Mouse (Mus musculus) heart, embryonic 15.5 days (tissue): ENCODE data around the gene Lnpep. TPM values are rescaled to one million over a fixed set of nuclear protein-coding genes. Genes with fewer than 3 reads are reported as not detected.
A peak's percentile ranks its signal among the peaks of the same experiment; 100 is the strongest.

Source experiments
- ATAC-seq: fragments of 200-750 bp; cut with Nextera tagmentation; replicated peaks from 2 replicates; pipeline ENCODE4 v1.8.0; 2017; ENCODE audit warnings: low read depth, moderate TSS enrichment; ENCODE audit not compliant: insufficient number of reproducible peaks, insufficient read depth, low FRiP score
- H3K27ac ChIP-seq: fragments of 300-500 bp; sonication (generic); 2 replicates; pipeline ENCODE4 v1.5.1; 2015; ENCODE audit warnings: mild to moderate bottlenecking, inconsistent platforms
- H3K27me3 ChIP-seq: fragments of 300-500 bp; sonication (generic); 2 replicates; pipeline ENCODE4 v1.6.1; 2015; ENCODE audit warnings: inconsistent platforms
- H3K36me3 ChIP-seq: fragments of 300-500 bp; sonication (generic); 2 replicates; pipeline ENCODE4 v1.6.1; 2015; ENCODE audit warnings: mild to moderate bottlenecking, inconsistent platforms
- H3K4me1 ChIP-seq: fragments of 300-500 bp; sonication (generic); replicated peaks from 2 replicates; pipeline ENCODE4 v1.6.1; 2015; ENCODE audit warnings: inconsistent platforms
- H3K4me2 ChIP-seq: fragments of 300-500 bp; sonication (generic); 2 replicates; pipeline ENCODE4 v1.6.1; 2015; ENCODE audit warnings: inconsistent platforms, mild to moderate bottlenecking, moderate library complexity
- H3K4me3 ChIP-seq: fragments of 300-500 bp; sonication (generic); 2 replicates; pipeline ENCODE4 v1.5.1; 2015; ENCODE audit warnings: mild to moderate bottlenecking, inconsistent platforms
- H3K9ac ChIP-seq: fragments of 300-500 bp; sonication (generic); 2 replicates; pipeline ENCODE4 v1.6.1; 2015; ENCODE audit warnings: mild to moderate bottlenecking, inconsistent platforms
- H3K9me3 ChIP-seq: fragments of 300-500 bp; sonication (generic); replicated peaks from 2 replicates; pipeline ENCODE4 v1.6.1; 2016; ENCODE audit warnings: inconsistent platforms
- whole genome bisulfite sequencing: fragments of 180-500 bp; shearing (Covaris S2); methylation state at CpG from one replicate; pipeline ENCODE4 v1.1.7; 2015; ENCODE audit warnings: mixed read lengths; 5-methylcytosine and 5-hydroxymethylcytosine counted together
- polyA plus RNA-seq: library from polyadenylated mRNA; unstranded; fragments of >200 nt; fragmentation: Nextera tagmentation; extraction: Ambion mirVana; gene quantifications from 2 replicates; pipeline ENCODE4 v1.2.1, GENCODE M21; 2015

The Lnpep gene
- polyA plus RNA-seq, 1 experiment from 2014 or later, result 12.3 TPM

GRCm38 (mm10) chr17:17625887-17626679, 1.2 kb upstream of the Lnpep start:
- WGBS, result 21% methylated on average over 7 of the region's 7 CpGs
- no peak for ATAC-seq
- H3K27me3 ChIP-seq, result no peaks in the 10 kb centered on the region

DNA sequence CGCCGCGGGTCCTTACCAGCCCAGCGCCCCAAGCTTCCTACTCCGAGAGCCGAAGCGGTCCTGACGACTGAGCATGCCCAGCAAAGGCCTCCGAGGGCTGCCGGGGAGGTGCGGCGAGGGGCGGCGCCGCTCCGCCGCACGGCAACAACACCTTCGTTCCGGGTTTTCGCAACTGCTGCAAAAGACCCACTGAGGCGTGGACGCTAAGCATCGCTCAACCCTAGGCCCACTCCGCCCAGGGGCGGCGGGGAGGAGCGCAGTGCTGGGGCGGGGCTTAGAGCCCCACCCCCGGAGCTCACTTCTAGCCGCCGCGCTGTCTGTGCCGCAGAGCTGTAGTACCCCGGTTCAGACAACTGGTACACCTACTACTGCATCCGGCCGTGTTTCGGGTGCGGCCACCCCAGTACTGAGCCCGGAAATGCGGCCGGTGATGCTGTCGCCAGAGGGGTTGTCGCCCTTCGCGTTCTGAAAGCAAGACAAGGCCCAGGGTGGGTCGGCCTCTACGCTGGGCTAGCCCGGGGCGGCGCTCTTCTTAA, 361 bp downstream of the Lnpep start:
- Histone ChIP-seq H3K4me3 (peak overlapping the region; percentile 98), H3K27me3 (no peaks in the 10 kb centered on the region), H3K27ac (peak overlapping the region; percentile 100), H3K9me3 (no peaks in the 10 kb centered on the region), H3K36me3 (no peaks in the 10 kb centered on the region), H3K4me1 (peaks cover 12% of the 10 kb centered on the region), H3K9ac (peak overlapping the region; percentile 98), H3K4me2 (peak overlapping the region; percentile 74)
- under 1% methylated on average over 51 of the region's 51 CpGs for WGBS
- ATAC-seq, result peak; percentile 97

More at GRCm38 (mm10) chr17:17625887-17626679, 1.2 kb upstream of the Lnpep start:
- Histone ChIP-seq H3K4me2 (peak overlapping the region; percentile 74), H3K4me1 (peaks cover 10% of the 10 kb centered on the region), H3K4me3 (peak overlapping the region; percentile 98), H3K9me3 (no peaks in the 10 kb centered on the region), H3K9ac (peak overlapping the region; percentile 98; the same call in 1 of the 2 replicates), H3K36me3 (no peaks in the 10 kb centered on the region), H3K27ac (peak overlapping the region; percentile 100)

GRCm38 (mm10) chr17:17623890-17624420, 895 bp downstream of the Lnpep start:
- Histone ChIP-seq H3K9me3 (no peaks in the 10 kb centered on the region), H3K36me3 (no peaks in the 10 kb centered on the region), H3K9ac (peak overlapping the region; percentile 98), H3K27ac (peak overlapping the region; percentile 100), H3K4me2 (peak overlapping the region; percentile 74), H3K4me3 (peak overlapping the region; percentile 98), H3K4me1 (peaks cover 15% of the 10 kb centered on the region), H3K27me3 (no peaks in the 10 kb centered on the region)
- ATAC-seq, result peak; percentile 5
- WGBS, result under 1% methylated on average over 42 of the region's 42 CpGs

- peak overlapping the region; percentile 98 for H3K9ac ChIP-seq
- H3K27me3 ChIP-seq, result no peaks in the 10 kb centered on the region
- no peaks in the 10 kb centered on the region for H3K9me3 ChIP-seq
- ATAC-seq, result no peak
- peak overlapping the region; percentile 74 for H3K4me2 ChIP-seq
- WGBS, result 3% methylated on average over 7 of the region's 7 CpGs
- no peaks in the 10 kb centered on the region for H3K36me3 ChIP-seq
- peak overlapping the region; percentile 100 for H3K27ac ChIP-seq
- peaks cover 19% of the 10 kb centered on the region for H3K4me1 ChIP-seq
- H3K4me3 ChIP-seq, result peak overlapping the region; percentile 98
Measured at GRCm38 (mm10) chr17:17623221-17623889, 1.5 kb downstream of the Lnpep start.

DNA sequence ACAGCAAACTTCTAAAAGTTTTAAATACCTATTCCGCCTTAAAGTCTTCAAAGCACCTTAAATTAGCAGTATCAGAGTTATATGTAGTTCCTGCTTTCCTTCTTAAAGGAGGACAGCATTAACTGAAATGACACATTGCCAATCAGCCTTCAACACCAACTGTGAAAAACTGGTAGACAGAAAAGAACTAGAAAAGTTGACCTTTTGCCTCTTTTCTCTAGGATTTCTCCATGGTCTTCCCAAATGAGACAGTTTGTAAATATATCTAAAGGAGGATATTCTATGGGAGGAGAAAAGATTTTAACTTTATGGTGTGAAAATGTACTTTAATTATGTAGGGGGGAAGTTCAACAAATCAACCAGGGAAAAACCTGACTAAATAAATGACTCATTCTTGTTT, 2.3 kb downstream of the Lnpep start:
- H3K4me1 ChIP-seq, result peaks cover 24% of the 10 kb centered on the region
- no peaks in the 10 kb centered on the region for H3K9me3 ChIP-seq
- ATAC-seq, result no peak
- no peak overlapping the region for H3K9ac ChIP-seq
- no peaks in the 10 kb centered on the region for H3K27me3 ChIP-seq
- no peaks in the 10 kb centered on the region for H3K36me3 ChIP-seq
- no peak overlapping the region for H3K27ac ChIP-seq
- WGBS, result 88% methylated on average over 1 of the region's 1 CpGs
- peak overlapping the region; percentile 46 for H3K4me2 ChIP-seq
- H3K4me3 ChIP-seq, result no peak overlapping the region

GRCm38 (mm10) chr17:17621586-17621985, 3.3 kb downstream of the Lnpep start:
- peaks cover 29% of the 10 kb centered on the region for H3K4me1 ChIP-seq
- H3K36me3 ChIP-seq, result no peaks in the 10 kb centered on the region
- no peak overlapping the region for H3K9ac ChIP-seq
- 27% methylated on average over 3 of the region's 3 CpGs for WGBS
- H3K27me3 ChIP-seq, result no peaks in the 10 kb centered on the region
- peak overlapping the region; percentile 46 for H3K4me2 ChIP-seq
- H3K9me3 ChIP-seq, result no peaks in the 10 kb centered on the region
- ATAC-seq, result no peak
- H3K4me3 ChIP-seq, result peak overlapping the region; percentile 17; the same call in 1 of the 2 replicates
- peak overlapping the region; percentile 58 for H3K27ac ChIP-seq

DNA sequence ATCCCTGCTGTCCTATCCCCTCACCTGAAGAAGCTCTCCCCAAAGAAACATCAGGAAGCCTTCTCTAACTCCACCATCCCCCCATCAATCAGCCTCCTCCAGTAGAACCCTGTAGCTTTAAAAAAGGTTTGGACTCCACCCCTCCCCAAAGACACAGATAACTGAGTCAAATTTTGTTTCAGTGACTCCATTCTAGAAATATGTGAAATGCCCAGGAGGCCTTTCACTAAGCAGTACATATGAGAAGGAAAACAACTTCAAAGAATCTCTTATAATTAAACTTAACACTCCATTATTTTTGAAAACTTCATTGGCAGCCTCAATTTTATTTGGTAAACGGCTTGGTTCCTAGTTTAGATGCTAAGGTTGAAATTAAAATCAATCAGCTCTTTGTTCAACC, 6.4 kb downstream of the Lnpep start:
- H3K9me3 ChIP-seq, result no peaks in the 10 kb centered on the region
- ATAC-seq, result no peak; the same call in 1 of the 2 replicates
- peaks cover 26% of the 10 kb centered on the region for H3K4me1 ChIP-seq
- H3K27ac ChIP-seq, result peak overlapping the region; percentile 65
- 60% methylated on average over 1 of the region's 1 CpGs for WGBS
- no peaks in the 10 kb centered on the region for H3K36me3 ChIP-seq
- no peak overlapping the region for H3K9ac ChIP-seq
- peak overlapping the region; percentile 10; the same call in 1 of the 2 replicates for H3K4me3 ChIP-seq
- H3K4me2 ChIP-seq, result peak overlapping the region; percentile 46
- no peaks in the 10 kb centered on the region for H3K27me3 ChIP-seq

DNA sequence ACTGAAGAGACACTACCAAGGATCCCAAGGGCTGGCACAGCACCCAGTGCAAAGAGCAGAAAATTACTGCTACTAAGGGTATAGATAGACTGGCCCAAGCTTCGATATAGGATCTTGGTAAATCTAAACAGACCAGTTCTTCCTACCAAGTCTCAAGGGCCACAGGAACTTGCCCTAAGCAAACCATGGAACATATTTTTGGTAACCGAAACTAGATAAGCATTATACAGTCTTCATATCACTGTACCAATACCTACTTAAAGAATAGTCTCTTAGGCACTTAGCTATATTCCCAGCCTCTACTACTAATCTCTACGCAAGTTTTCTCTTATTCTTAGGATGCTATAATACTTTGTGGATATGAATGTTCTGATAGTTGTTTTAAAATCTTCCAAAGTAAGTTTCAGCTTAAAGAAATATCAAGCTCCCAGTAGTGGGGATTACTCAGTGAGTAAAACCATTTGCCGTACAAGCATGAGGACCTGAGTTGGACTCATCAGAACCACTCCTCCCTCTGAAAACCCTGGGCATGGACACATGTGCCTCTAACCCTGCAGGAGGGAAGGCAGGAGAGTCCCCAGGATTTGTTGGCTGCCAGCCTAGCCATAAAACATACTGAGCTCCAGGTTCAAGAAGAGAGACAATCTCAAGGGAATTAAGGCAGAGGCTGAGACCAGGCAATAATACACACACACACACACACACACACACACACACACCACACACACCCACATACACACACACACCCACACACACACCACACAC, 7.2 kb downstream of the Lnpep start:
- no peaks in the 10 kb centered on the region for H3K9me3 ChIP-seq
- no peak overlapping the region for H3K4me3 ChIP-seq
- no peak for ATAC-seq
- H3K27me3 ChIP-seq, result no peaks in the 10 kb centered on the region
- 63% methylated on average over 4 of the region's 4 CpGs for WGBS
- H3K27ac ChIP-seq, result peak overlapping the region; percentile 65
- H3K4me1 ChIP-seq, result peaks cover 26% of the 10 kb centered on the region
- 0 out of 2 replicates have a peak, but pooled peaks cover 4% of the 10 kb centered on the region for H3K36me3 ChIP-seq
- H3K4me2 ChIP-seq, result peak overlapping the region; percentile 46
- no peak overlapping the region for H3K9ac ChIP-seq

DNA sequence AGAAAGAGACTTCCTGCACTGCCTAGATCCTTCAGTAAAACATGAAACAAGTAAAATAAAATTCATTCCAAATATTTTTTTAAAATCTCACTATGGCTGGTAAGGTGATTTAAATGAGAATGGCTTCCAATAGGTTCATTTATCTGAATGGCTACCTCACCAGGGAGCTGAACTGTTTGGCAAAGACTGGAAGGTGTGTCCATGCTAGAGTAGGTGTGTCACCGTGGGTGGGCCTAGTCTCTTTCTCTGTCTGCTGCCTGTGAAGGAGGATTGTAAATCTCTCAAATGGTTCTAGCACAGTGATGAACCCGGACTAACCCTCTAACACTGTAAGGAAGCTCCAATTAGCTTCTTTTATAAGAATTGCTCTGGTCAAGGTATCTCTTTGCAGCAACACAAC, 12.5 kb downstream of the Lnpep start:
- WGBS, result 82% methylated on average over 2 of the region's 2 CpGs

GRCm38 (mm10) chr17:17609523-17609922, 15.3 kb downstream of the Lnpep start:
- ATAC-seq, result no peak
- Histone ChIP-seq H3K36me3 (0 out of 2 replicates have a peak, but pooled peaks cover 4% of the 10 kb centered on the region), H3K27me3 (no peaks in the 10 kb centered on the region), H3K4me2 (no peak overlapping the region), H3K9me3 (no peaks in the 10 kb centered on the region), H3K4me1 (peaks cover 16% of the 10 kb centered on the region), H3K27ac (peak overlapping the region; percentile 48), H3K9ac (no peak overlapping the region), H3K4me3 (no peak overlapping the region)
- WGBS, result 70% methylated on average over 3 of the region's 3 CpGs

More for the DNA sequence above, 12.5 kb downstream of the Lnpep start:
- Histone ChIP-seq H3K4me1 (peaks cover 20% of the 10 kb centered on the region), H3K4me3 (no peak overlapping the region), H3K27me3 (no peaks in the 10 kb centered on the region), H3K9me3 (no peaks in the 10 kb centered on the region), H3K4me2 (no peak overlapping the region), H3K9ac (no peak overlapping the region), H3K27ac (no peak overlapping the region), H3K36me3 (0 out of 2 replicates have a peak, but pooled peaks cover 4% of the 10 kb centered on the region)
- ATAC-seq, result no peak
